Mouse (Mus musculus): ENCODE measurements around the gene Ascc1. TPM values are rescaled to one million over a fixed set of nuclear protein-coding genes. Genes with fewer than 3 reads are reported as not detected.

Ascc1 gene
- 44.1 and 47.8 TPM in 2 replicates for polyA plus RNA-seq (2015; fragmentation: Nextera tagmentation; extraction: Ambion mirVana)

GRCm38 (mm10) chr10:60002673-60003212 lies at the start of gene Ascc1, which contains the start of gene Anapc16:
TSS of gene Ascc1 (plus strand) at chr10:60002805.
TSS of gene Anapc16 (minus strand) at chr10:60003135.
- peak; percentile 98 for ATAC-seq (ENCODE audit: insufficient number of reproducible peaks, low FRiP score, low TSS enrichment, low read depth)
- H3K4me3 ChIP-seq (replicated peaks) = peak within 1 kb of the TSS; percentile 75
- H3K27ac ChIP-seq (replicated peaks) = peak within 1 kb of the TSS; percentile 100
- H3K9me3 ChIP-seq (replicated peaks) = no peaks in the 10 kb centered on the region
- 0% methylated on average over 51 of the region's 51 CpGs for WGBS
- H3K4me1 ChIP-seq = peaks cover 13% of the 10 kb centered on the region
- no peaks in the 10 kb centered on the region for H3K27me3 ChIP-seq
- H3K36me3 ChIP-seq = peaks cover 11% of the 10 kb centered on the region; the same call in 1 of the 2 replicates
- peak within 1 kb of the TSS; percentile 65 for H3K9ac ChIP-seq
- peak within 1 kb of the TSS; percentile 61 for H3K4me2 ChIP-seq (replicated peaks)

DNA sequence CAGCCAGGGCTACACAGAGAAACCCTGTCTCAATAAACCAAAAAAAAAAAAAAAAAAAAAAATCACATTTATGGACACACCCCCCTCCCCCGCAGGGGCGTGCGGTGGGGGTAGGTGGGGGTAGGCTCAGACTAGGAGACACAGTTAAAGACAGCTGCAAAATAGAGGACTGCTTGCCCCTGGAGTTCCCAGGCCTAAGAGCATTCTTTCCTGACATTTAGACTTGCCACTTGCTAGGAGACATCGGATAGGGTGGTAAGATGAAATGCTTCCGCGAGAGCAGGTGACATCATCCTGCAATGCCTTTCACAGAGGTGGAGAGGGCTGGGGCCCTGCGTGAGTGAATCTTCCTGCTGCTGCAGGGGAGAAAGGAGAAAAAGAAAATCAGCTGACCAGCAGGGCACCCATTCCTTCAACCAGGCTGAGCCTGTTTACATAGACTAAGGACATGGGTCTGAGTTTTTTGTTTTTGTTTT lies 49.0 kb upstream of the Ascc1 start:
- no peak overlapping the region for H3K9ac ChIP-seq
- 30% methylated on average over 6 of the region's 7 CpGs for WGBS
- H3K9me3 ChIP-seq (replicated peaks) = no peaks in the 10 kb centered on the region
- no peak for ATAC-seq (ENCODE audit: insufficient number of reproducible peaks, low FRiP score, low TSS enrichment, low read depth)
- H3K27me3 ChIP-seq = no peaks in the 10 kb centered on the region
- no peak overlapping the region for H3K27ac ChIP-seq (replicated peaks)
- H3K4me3 ChIP-seq (replicated peaks) = no peak overlapping the region
- no peak overlapping the region for H3K4me2 ChIP-seq (replicated peaks)
- H3K4me1 ChIP-seq = peaks cover 59% of the 10 kb centered on the region
- no peaks in the 10 kb centered on the region for H3K36me3 ChIP-seq

DNA sequence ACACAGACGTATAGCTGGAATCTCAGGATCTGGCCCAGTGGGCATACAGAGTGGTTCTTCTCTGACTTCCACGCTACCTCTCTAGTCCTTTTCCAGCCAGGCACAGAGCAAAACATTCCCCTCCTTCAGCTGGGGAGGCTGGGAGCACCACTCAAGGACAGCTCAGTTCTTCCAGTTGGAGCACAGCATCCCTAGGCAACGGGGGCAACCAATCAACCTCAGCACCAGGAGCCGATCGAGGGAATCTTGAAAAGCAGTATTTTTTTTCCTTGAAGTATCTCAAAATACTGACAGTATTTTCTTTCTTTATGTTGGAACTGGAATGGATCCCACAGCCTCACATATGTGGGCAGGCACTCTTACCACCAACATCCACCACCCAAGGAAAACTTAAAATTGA lies 45.9 kb upstream of the Ascc1 start:
- Histone ChIP-seq H3K36me3 (no peaks in the 10 kb centered on the region), H3K27me3 (no peaks in the 10 kb centered on the region), H3K4me1 (peaks cover 42% of the 10 kb centered on the region), H3K27ac (replicated peaks) (peak overlapping the region; percentile 81), H3K4me2 (replicated peaks) (no peak overlapping the region), H3K9ac (no peak overlapping the region), H3K4me3 (replicated peaks) (no peak overlapping the region), H3K9me3 (replicated peaks) (no peaks in the 10 kb centered on the region)
- WGBS = 56% methylated on average over 5 of the region's 5 CpGs
- no peak for ATAC-seq (ENCODE audit: insufficient number of reproducible peaks, low FRiP score, low TSS enrichment, low read depth)

DNA sequence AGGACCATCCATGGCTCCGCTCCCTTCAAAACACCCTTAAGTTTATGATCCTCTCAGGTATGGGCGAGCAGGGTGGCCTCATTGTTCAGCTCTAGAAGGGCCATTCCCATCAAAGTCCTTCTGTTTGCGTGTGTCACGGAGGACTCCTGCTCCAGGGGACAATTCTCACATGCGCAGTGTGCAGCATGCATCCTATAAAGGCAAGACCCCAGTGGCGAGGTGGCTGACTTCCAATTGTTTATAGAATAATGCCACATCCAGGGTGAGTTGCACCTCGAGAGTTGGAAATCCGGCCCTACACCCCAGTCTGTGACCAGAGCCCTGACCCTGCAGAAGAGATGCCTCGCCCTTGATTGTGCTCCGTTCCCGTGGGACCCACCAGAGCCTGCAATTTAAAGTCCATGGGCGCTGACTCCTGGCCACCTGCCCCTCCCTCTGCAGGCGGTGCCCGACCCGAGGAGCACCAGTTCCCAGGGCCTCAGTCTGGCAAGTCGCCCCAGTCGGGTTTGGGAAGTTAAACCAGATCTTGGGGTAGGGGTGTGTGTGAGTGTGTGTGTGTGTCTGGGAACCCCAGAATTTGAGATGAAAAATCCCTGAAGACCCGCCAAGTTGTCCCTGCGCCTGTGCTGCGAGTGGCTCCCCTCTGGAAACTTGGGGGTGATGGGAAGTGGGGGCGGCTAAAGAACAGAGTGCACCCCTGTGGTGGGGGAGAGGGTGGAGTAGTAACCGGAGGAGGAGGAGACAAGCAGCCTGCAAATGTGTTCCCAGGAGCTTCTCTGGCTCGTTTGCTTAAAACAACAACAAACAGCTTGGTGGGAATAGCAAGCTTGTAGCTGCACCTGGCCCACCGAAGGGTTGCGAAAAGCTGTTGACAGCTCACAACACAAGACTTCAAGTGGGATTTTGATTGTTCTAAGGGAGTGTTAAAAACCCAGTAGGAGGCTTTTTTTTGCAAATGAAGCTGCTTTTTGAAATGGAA lies 45.1 kb upstream of the Ascc1 start:
- H3K27ac ChIP-seq (replicated peaks) = peak overlapping the region; percentile 81
- H3K9ac ChIP-seq = peak overlapping the region; percentile 26; the same call in 1 of the 2 replicates
- WGBS = 22% methylated on average over 25 of the region's 25 CpGs
- H3K36me3 ChIP-seq = no peaks in the 10 kb centered on the region
- peak; percentile 49 for ATAC-seq (ENCODE audit: insufficient number of reproducible peaks, low FRiP score, low TSS enrichment, low read depth)
- H3K27me3 ChIP-seq = no peaks in the 10 kb centered on the region
- no peaks in the 10 kb centered on the region for H3K9me3 ChIP-seq (replicated peaks)
- peak overlapping the region; percentile 33 for H3K4me2 ChIP-seq (replicated peaks)
- no peak overlapping the region; the same call in 1 of the 2 replicates for H3K4me3 ChIP-seq (replicated peaks)
- H3K4me1 ChIP-seq = peaks cover 40% of the 10 kb centered on the region

DNA sequence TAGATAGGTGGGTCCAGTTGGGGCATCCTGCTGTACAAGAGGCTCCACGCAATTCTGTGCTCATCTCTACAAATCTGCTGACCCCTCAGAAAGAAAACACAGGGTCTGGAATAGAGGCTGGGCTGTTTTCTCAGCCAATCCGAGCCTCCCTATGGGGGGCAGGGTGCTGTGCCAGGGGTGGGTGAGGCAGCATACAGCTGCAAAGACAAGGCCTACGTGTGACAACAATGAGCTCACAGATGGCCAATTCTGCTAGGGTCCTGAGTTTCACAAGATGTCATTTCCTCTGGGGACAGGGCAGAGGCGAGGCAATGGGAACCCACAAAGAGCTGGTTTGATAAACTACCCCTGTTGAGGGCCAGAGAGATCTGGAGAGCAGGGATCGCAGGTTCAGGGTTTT lies 44.1 kb upstream of the Ascc1 start:
- Histone ChIP-seq H3K4me3 (replicated peaks) (no peak overlapping the region), H3K9ac (no peak overlapping the region), H3K9me3 (replicated peaks) (no peaks in the 10 kb centered on the region), H3K27ac (replicated peaks) (peak overlapping the region; percentile 81), H3K4me1 (peaks cover 33% of the 10 kb centered on the region), H3K4me2 (replicated peaks) (0 out of 2 replicates have a peak overlapping the region, but pooled peaks have one; percentile 33), H3K27me3 (no peaks in the 10 kb centered on the region), H3K36me3 (no peaks in the 10 kb centered on the region)
- WGBS = 46% methylated on average over 5 of the region's 5 CpGs
- 0 out of 2 replicates have a peak, but pooled peaks have one; percentile 43 for ATAC-seq (ENCODE audit: insufficient number of reproducible peaks, low FRiP score, low TSS enrichment, low read depth)

DNA sequence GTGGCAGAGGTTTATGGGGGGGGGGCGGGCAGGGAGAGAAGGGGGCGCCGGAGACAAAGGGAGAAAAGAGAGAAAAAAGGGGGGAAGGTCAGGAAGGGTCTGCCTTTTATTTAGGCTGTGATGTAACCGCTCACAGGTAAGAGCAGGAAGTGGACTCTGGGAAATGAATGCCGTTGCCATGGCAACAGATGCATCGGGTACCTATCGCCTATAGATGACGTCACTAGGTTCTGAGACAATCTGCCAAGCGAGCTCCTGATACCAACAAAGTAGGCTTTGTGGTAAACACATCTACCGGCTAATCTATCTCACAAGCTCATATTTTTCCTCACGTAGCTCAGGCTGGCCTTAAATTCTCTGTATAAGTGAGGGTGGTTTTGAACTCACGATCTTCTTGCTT lies 43.1 kb upstream of the Ascc1 start:
- Histone ChIP-seq H3K4me2 (replicated peaks) (no peak overlapping the region), H3K4me3 (replicated peaks) (no peak overlapping the region), H3K27me3 (no peaks in the 10 kb centered on the region), H3K36me3 (no peaks in the 10 kb centered on the region), H3K27ac (replicated peaks) (0 out of 2 replicates have a peak overlapping the region, but pooled peaks have one; percentile 41), H3K4me1 (peaks cover 40% of the 10 kb centered on the region), H3K9ac (no peak overlapping the region), H3K9me3 (replicated peaks) (no peaks in the 10 kb centered on the region)
- WGBS = 76% methylated on average over 12 of the region's 12 CpGs
- ATAC-seq (ENCODE audit: insufficient number of reproducible peaks, low FRiP score, low TSS enrichment, low read depth) = no peak

GRCm38 (mm10) chr10:59963609-59964008 lies 39.0 kb upstream of the Ascc1 start:
- H3K27me3 ChIP-seq = no peaks in the 10 kb centered on the region
- ATAC-seq (ENCODE audit: insufficient number of reproducible peaks, low FRiP score, low TSS enrichment, low read depth) = no peak
- no peaks in the 10 kb centered on the region for H3K9me3 ChIP-seq (replicated peaks)
- no peak overlapping the region for H3K4me2 ChIP-seq (replicated peaks)
- peak overlapping the region; percentile 96 for H3K27ac ChIP-seq (replicated peaks)
- no peaks in the 10 kb centered on the region for H3K36me3 ChIP-seq
- no peak overlapping the region for H3K9ac ChIP-seq
- peaks cover 44% of the 10 kb centered on the region for H3K4me1 ChIP-seq
- 53% methylated on average over 2 of the region's 2 CpGs for WGBS
- no peak overlapping the region for H3K4me3 ChIP-seq (replicated peaks)

DNA sequence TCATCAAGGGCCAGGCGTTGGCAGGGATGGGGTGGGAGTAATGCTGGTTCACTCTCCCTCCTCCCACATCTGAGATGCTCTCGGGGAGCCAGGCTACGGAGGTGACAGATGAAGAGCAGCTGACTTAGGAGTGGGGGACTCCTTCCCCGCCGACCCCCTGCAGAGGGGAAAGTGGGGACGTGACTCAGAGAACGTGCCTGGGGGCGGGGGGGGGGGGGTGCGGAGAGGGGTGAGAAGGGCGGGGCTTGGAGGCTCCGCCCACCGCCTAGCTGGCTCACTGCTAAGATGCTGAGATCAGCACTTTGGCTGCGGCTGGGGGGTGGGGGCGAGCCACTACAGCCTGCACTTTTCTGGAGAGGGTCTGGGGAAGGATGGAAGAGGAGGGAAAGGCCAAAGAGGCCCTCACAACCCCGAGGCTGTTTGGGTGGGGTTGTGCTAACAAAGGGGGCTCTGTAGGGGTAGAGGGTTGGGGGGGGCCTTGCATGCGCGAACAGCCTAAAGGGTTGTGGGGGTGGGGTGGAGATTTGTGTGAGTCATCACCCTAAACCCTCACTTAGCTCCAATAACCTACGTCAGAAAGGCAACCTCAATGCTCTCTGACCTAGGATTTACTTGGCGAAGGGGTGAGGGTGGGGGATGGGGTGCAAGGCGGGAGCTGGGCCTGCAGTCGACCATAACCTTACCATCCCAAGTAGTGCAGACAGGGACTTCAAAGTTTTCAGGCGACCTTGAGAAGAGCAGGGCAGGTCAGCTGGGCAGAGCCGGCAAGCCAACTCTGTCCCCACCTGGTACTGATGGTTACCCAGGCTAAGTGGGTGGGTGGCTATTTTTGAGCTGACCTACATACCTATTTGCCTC lies 37.9 kb upstream of the Ascc1 start:
- Histone ChIP-seq H3K36me3 (no peaks in the 10 kb centered on the region), H3K4me1 (peaks cover 39% of the 10 kb centered on the region), H3K4me3 (replicated peaks) (peak overlapping the region; percentile 15; the same call in 1 of the 2 replicates), H3K27me3 (no peaks in the 10 kb centered on the region), H3K9me3 (replicated peaks) (no peaks in the 10 kb centered on the region), H3K27ac (replicated peaks) (peak overlapping the region; percentile 96), H3K4me2 (replicated peaks) (peak overlapping the region; percentile 35), H3K9ac (no peak overlapping the region)
- 3% methylated on average over 18 of the region's 23 CpGs for WGBS
- ATAC-seq (ENCODE audit: insufficient number of reproducible peaks, low FRiP score, low TSS enrichment, low read depth) = peak; percentile 80

DNA sequence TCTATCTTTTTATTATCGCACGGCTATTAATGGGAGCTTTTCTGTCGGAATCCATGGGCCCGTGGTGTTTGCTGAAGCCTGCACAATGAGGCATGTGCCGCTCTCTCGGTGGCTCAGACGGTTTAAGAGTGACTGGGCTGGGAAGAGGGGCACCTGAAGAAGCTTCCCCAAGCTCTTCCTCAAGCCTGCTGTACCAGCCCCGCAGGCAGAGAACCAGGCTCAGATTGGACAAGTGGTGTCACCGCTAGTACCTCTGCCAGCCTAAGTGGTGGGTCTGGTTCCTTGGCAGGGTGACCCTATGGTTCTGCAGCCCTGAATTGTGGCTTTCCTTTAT lies 37.3 kb upstream of the Ascc1 start:
- peak; percentile 31 for ATAC-seq (ENCODE audit: insufficient number of reproducible peaks, low FRiP score, low TSS enrichment, low read depth)
- no peaks in the 10 kb centered on the region for H3K9me3 ChIP-seq (replicated peaks)
- H3K27me3 ChIP-seq = no peaks in the 10 kb centered on the region
- H3K36me3 ChIP-seq = no peaks in the 10 kb centered on the region
- H3K4me3 ChIP-seq (replicated peaks) = no peak overlapping the region
- 25% methylated on average over 9 of the region's 9 CpGs for whole genome bisulfite sequencing
- peak overlapping the region; percentile 96 for H3K27ac ChIP-seq (replicated peaks)
- H3K4me2 ChIP-seq (replicated peaks) = peak overlapping the region; percentile 35
- H3K9ac ChIP-seq = no peak overlapping the region
- peaks cover 44% of the 10 kb centered on the region for H3K4me1 ChIP-seq

GRCm38 (mm10) chr10:59965788-59966187 lies 36.8 kb upstream of the Ascc1 start:
- H3K4me2 ChIP-seq (replicated peaks) = 0 out of 2 replicates have a peak overlapping the region, but pooled peaks have one; percentile 10
- WGBS = 19% methylated on average over 8 of the region's 8 CpGs
- no peak overlapping the region for H3K9ac ChIP-seq
- H3K9me3 ChIP-seq (replicated peaks) = no peaks in the 10 kb centered on the region
- peak overlapping the region; percentile 96 for H3K27ac ChIP-seq (replicated peaks)
- H3K36me3 ChIP-seq = no peaks in the 10 kb centered on the region
- peaks cover 49% of the 10 kb centered on the region for H3K4me1 ChIP-seq
- no peaks in the 10 kb centered on the region for H3K27me3 ChIP-seq
- peak; percentile 75 for ATAC-seq (ENCODE audit: insufficient number of reproducible peaks, low FRiP score, low TSS enrichment, low read depth)
- H3K4me3 ChIP-seq (replicated peaks) = no peak overlapping the region
